Mouse (Mus musculus) effector memory CD4-positive, alpha-beta T cell, adult 7 months (primary cell): ENCODE measurements around the gene Rcan1. TPM values are rescaled to one million over a fixed set of nuclear protein-coding genes. Genes with fewer than 3 reads are reported as not detected.

ENCODE experiments used
- polyA plus RNA-seq: library from polyadenylated mRNA; unstranded; fragments of 100-300 nt; shearing (Covaris generic); gene quantifications from one replicate; pipeline ENCODE4 v1.2.1, GENCODE M21; 2017

Gene Rcan1
- 5.0 TPM for polyA plus RNA-seq

DNA sequence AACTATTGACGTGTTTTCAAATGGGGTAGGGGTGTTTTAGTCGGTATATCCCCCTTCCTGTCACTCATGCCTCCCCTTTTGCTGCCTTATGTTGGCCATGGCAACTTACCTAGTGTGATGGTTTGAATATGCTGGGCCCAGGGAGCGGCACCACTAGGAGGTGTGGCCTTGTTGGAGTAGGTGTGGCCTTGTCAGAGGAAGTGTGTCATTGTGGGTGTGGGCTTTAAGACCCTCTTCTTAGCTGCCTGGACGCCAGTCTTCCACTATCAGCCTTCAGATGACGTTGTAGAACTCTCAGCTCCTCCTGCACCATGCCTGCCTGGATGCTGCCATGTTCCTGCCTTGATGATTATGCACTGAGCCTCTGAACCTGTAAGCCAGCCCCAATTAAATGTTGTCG is at the start of gene Rcan1:
TSS of gene Rcan1 (minus strand) at position 162 of the 400 bp plus-strand sequence.

DNA sequence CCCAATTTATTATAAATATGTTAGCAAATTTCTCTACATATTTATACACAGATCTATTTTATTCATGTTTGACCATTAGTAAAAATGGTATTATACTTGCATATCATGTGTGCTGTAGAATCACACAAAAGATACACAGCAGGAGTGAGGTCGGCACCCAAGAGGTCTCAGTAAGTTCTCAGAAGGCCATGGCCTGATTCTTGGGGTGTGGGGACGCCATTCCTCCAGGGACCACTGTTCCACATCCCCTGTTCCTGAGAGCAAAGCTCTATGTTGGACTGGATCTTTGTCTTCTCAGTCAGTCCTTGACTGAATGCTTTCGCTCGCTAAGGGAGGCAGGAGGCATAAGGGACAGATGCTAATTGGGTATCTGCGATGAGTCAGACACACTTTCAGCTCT is 14.8 kb upstream of the Rcan1 start, which contains the start of gene Clic6:
TSS of gene Clic6 (plus strand) at position 301 of the 400 bp plus-strand sequence.

DNA sequence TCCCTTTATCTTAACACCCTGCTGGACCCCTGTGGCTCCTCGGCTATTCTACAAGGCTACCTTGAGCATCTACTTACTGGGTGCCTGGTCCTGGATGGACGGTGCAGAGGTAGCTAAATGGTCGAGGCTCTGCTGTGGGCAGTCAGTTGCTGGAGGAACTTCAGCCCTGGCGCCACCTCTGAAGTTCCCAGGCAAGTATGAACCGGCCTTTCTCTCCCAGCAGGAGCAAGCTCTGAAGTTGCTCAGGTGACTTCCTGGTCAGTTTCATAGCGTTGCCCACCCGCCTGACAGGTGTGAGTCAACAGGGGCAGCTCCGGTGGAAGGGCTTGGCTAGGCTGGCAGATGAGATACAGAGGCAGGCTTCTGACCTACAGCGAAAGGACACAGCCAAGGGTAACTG is 111.4 kb downstream of the Rcan1 start, which contains the start of gene Kcne1:
TSS of gene Kcne1 (minus strand) at position 240 of the 400 bp plus-strand sequence.

Other genes starting within 250 kb of the Rcan1 start
- 0.39 TPM for gene Kcne2, start 178.5 kb downstream of the Rcan1 start, polyA plus RNA-seq
- gene Smim11, start 169.6 kb downstream of the Rcan1 start, polyA plus RNA-seq: 68.7 TPM
- gene Fam243, start 149.4 kb downstream of the Rcan1 start, polyA plus RNA-seq: not detected
- gene Kcne1, start 111.4 kb downstream of the Rcan1 start, polyA plus RNA-seq: not detected
- 0.29 TPM for gene Clic6, start 14.9 kb upstream of the Rcan1 start, polyA plus RNA-seq